Mouse (Mus musculus) cerebral cortex, adult 2 months (tissue): ENCODE data around the gene Nynrin.

Source experiments
- WGBS: fragments of 180-500 bp; shearing (Covaris S2); methylation state at CpG from one replicate; pipeline ENCODE4 v1.1.7; 2018; 5-methylcytosine and 5-hydroxymethylcytosine counted together

The Nynrin gene

GRCm38 (mm10) chr14:55878316-55878940 is 24.6 kb downstream of the Nynrin start:
- 33% methylated on average over 7 of the region's 7 CpGs for WGBS

- WGBS = 50% methylated on average over 1 of the region's 1 CpGs
Measured at GRCm38 (mm10) chr14:55879623-55880022, 25.8 kb downstream of the Nynrin start.

GRCm38 (mm10) chr14:55880982-55881381 is 27.2 kb downstream of the Nynrin start:
- 88% methylated on average over 8 of the region's 8 CpGs for WGBS

GRCm38 (mm10) chr14:55882171-55882641 is 28.4 kb downstream of the Nynrin start:
- WGBS = 89% methylated on average over 6 of the region's 6 CpGs

DNA sequence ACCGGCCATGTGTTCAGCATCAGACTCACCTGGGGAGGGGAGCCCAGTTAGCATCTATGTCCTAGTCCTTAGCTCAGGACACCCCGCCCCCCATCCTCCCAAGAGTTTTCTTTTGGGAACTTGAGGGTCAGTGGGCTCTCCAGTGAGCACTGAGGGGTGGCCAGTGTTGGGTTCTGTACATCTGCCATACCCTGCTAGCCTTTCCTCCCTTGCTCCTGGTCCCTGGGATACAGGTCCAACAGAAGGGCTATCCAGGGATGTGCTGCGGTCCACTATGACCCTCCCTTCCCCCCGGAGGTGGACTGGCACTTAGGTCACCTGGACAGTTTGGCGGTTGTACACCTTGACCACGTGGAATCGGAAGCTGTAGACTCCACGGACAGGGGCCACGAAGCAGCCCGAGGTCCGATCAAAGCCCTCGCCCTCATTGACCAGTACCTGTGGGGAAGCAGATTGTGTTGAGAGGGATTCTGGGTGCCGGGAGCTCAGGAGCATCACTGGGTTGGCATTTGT is 29.4 kb downstream of the Nynrin start:
- 97% methylated on average over 13 of the region's 13 CpGs for WGBS

DNA sequence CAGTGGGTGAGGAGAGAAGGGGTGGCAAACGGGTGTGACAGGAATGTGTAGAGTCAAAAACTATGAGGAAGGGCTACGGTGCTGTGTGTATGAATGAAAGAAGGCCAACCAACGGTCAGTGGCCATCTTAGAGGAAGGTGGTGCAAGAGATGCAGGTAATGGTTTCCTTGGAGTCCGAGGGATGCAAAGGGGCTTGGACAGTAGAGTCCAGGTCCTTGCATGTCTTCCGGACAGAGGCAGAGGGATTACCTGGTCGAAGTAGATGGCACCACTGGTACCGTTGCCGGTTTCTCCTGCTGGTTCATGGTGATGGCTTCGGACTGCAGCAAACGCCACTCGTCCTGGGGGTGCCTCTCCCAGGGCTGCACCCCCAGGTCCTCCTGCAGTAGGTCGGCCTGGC is 29.9 kb downstream of the Nynrin start:
- WGBS = 93% methylated on average over 12 of the region's 12 CpGs

DNA sequence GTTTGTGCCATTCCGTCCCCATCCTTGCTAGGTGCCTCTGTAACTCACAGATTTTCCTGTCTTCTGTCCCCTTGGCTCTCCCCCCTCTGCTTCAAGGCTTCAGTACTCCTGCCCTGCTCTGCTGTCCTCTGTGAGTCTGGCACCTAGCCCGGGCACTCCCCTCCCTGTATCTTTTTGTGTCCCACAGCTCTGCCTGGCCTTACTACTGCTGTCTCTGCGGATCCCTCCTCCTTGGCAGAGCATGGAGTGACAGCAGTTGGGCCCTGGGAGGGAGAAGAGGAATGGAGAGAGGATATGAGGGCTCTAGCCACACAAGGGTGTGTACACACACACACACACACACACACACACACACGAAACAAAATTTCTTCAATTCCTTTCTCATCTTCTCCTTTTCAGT is 30.4 kb downstream of the Nynrin start, which contains the start of gene Cbln3:
Cbln3 (minus strand) TSS at position 227 of the 400 bp plus-strand sequence.
- WGBS = 37% methylated on average over 4 of the region's 4 CpGs

DNA sequence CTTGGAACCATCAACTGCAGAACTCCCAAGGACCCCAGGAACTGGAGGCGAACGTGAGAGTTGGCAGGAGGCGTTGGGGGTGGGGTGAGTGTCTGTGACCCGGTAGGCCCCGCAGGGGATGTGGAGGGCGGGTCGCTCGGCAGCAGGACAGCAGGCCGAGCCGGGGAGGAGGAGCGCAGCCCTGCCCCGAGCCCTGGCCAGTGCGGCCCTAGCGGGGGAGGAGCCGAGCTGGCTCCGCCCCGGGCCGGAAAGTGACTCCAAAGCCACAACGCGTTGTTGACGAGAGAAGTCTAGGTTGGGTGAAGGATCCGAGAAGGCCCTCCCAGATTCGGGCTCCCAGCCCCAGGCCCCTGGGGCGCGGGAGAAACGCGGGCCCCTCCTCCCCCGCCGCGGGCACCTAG is 30.9 kb downstream of the Nynrin start, which contains the start of gene Khnyn:
Khnyn (plus strand) TSS at position 235 of the 401 bp plus-strand sequence.
- under 1% methylated on average over 30 of the region's 30 CpGs for WGBS

GRCm38 (mm10) chr14:55885114-55885790 is 31.4 kb downstream of the Nynrin start:
- under 1% methylated on average over 28 of the region's 30 CpGs for WGBS

DNA sequence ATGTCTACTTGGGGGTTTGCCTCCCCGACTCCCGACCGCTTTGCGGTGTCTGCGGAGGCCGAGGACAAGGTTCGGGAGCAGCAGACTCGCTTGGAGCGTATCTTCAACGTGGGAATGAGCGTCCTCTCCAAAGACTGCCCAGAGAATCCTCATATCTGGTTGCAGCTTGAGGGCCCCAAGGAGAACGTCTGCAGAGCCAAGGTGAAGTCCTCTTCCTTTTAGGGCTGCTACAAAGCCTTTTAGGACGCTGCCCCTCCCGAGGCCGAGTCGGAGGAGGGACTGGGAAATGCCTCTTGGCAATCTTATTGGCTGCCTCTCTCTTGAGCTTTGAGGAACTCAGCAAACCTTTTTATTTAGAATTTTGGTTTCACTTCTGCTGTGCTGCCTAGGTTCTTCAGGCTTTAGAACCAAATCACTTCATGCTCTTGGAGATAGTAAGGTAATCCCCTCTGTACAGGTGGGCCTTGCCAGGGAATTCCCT is 32.0 kb downstream of the Nynrin start:
- 9% methylated on average over 16 of the region's 16 CpGs for WGBS

DNA sequence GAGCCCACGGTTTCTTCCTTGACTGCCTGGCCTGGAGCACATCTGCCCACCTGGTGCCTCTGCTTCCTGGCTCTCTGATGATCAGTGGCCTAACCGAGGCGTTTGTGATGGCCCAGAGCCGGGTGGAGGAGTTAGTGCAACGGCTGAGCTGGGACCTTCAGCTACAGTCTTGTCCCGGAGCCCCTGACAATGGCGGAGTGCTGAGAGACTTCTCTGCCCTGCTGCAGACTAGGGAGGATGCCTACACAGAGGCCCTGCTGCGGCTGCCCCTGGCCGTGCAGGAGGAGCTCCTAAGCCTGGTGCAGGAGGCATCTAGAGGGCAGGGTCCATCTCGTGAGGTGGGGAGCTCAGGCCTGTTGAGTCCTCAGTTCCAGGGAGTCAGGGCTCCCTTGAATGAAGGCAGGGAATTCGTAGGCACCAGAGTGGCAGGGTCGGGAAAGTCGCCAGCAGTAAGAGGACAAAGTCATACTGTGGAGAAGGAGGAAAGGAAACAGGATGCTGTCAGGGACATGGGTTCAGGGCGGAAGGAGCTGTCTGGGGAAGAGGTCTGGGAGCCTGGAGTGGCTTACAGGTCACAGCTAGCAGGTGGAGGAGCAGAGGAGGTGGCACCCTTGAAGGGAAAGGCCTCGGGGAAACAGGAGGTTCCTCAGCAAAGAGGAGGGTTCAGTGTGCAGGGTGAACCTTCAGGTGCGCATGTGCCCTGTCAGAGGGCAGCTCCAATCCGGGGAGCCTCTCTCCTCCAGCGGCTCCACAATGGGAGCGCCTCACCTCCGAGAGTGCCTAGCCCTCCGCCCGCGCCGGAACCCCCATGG is 33.0 kb downstream of the Nynrin start:
- 79% methylated on average over 24 of the region's 24 CpGs for WGBS

DNA sequence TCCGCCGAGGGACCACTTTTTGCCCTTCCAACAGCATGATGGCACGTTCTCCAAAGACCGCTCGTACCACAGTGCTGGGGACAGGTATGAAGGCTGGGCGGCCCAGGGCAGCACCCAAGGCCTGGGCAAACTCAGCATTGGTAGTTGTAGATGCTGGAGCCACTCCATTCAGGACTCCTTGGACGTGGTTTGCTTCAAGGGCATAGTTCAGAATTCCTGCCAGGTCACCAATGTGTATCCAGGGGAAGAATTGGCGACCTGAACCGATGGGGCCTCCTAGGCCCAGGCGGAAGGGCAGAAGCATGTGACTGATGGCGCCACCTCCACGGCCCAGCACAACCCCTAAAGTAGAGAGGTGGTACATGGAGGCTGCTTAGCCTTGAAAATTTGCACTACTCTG is 43.9 kb downstream of the Nynrin start:
- WGBS = 94% methylated on average over 12 of the region's 12 CpGs

DNA sequence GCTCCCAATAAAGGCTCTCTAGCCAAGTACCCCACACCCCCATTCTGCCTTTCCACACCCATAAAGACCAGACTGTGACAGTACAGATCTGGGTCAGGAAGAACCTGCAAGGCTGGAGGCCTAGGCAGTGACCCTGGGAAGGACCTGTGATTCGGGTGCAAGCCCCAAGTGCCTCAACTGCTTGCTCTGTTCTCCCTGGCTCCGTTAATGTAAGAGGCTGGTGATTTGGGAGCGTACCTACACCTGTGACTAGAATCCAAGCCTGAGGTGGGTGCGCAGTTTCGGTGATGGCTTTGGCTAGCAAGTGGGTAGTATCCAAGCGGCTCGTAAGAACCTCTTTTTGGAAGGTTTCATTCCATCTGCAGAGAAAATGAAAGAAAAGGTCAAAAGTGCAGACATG is 45.1 kb downstream of the Nynrin start:
- 90% methylated on average over 7 of the region's 7 CpGs for WGBS

GRCm38 (mm10) chr14:55899701-55900413 is 46.0 kb downstream of the Nynrin start, which contains the start of gene Sdr39u1:
Gene Sdr39u1 (minus strand): TSS chr14:55900293.
- WGBS = 2% methylated on average over 39 of the region's 39 CpGs

DNA sequence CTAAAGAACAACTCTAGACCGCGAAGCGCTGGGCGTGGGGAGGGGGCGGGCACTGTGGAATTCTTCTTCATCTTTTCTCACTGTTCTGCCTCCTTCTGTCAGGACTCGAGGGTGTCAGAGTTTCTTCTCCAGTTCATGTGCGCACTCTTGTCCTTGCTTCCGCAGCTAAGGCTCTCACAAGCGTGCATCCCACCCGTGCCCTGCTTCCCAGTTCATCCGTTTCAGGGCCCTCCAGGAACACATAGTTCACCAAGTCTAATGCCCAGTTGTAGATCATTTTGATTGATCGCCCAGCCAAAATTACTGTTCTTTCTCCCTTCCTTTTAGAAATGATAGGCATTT is 46.6 kb downstream of the Nynrin start:
- WGBS = 5% methylated on average over 12 of the region's 12 CpGs

GRCm38 (mm10) chr14:55905518-55905917 is 51.7 kb downstream of the Nynrin start:
- 9% methylated on average over 1 of the region's 1 CpGs for WGBS

- WGBS = 68% methylated on average over 4 of the region's 4 CpGs
Measured at GRCm38 (mm10) chr14:55913406-55913805, 59.6 kb downstream of the Nynrin start.

GRCm38 (mm10) chr14:55918240-55919082 is 64.7 kb downstream of the Nynrin start:
- 42% methylated on average over 14 of the region's 14 CpGs for WGBS

- 68% methylated on average over 7 of the region's 7 CpGs for WGBS
Measured at GRCm38 (mm10) chr14:55922475-55923232, 68.8 kb downstream of the Nynrin start.
